Mouse (Mus musculus): ENCODE measurements around the gene P4hb.

DNA sequence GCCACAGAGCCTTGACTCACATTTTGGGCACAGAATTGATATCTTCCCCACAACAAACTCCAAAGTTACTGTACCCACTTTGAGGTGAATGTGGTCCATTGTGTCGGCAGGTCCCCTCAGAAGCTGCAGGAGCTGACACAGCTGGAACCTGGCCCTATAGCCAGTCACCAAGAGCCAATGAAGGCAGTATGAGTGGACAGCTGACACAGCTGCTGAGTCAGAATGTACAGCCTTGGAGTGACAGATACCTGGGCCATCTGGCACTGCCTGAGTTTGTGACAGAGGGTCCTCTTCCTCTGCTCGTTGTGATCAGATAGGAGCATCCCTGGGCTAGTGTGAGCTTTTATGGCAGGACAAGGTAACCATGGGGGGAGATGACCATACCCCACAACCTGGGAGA lies 17.8 kb downstream of the P4hb start:
- TF ChIP-seq CTCF (IDR thresholded peaks at IDR 0.05; ENCODE audit: extremely low read depth, insufficient read length, insufficient replicate concordance, low read depth, low read length) (no peak), POLR2A (IDR thresholded peaks at IDR 0.05; ENCODE audit: low read depth, low read length) (no peak)
